Mouse (Mus musculus) testis, adult 2 months (tissue): ENCODE measurements at regions not wholly inside any gene's neighbourhood (a gene's known extent, or its start where the extent isn't known, plus 50 kb on each side); places are given as distances from the start of the nearest gene placed in this dataset.

Experiments used
- H3K27ac ChIP-seq: fragments of 200-500 bp; 2 replicates; pipeline ENCODE4 v1.5.1; 2012; ENCODE audit warnings: low read depth, low read length; ENCODE audit not compliant: control insufficient read depth, insufficient read depth
- H3K27me3 ChIP-seq: fragments of 200-500 bp; 2 replicates; pipeline ENCODE4 v1.6.1; 2012; ENCODE audit warnings: mild to moderate bottlenecking, low read length, moderate library complexity; ENCODE audit not compliant: control insufficient read depth, insufficient read depth
- H3K36me3 ChIP-seq: fragments of 200-500 bp; 2 replicates; pipeline ENCODE4 v1.6.1; 2012; ENCODE audit warnings: mild to moderate bottlenecking, low read length; ENCODE audit not compliant: control insufficient read depth, insufficient read depth
- H3K4me1 ChIP-seq: fragments of 200-500 bp; 2 replicates; pipeline ENCODE4 v1.6.1; 2012; ENCODE audit warnings: low read length; ENCODE audit not compliant: control insufficient read depth, insufficient read depth
- H3K4me3 ChIP-seq: fragments of 200-500 bp; 2 replicates; pipeline ENCODE4 v1.5.1; 2012; ENCODE audit warnings: low read depth, mild to moderate bottlenecking, low read length, moderate library complexity, mixed read lengths; ENCODE audit not compliant: control insufficient read depth
- CTCF ChIP-seq: fragments of 200-500 bp; IDR thresholded peaks from 2 replicates; pipeline ENCODE4 v1.5.1; 2012; ENCODE audit warnings: low read depth, mild to moderate bottlenecking, inconsistent platforms, low read length, moderate library complexity; ENCODE audit not compliant: control insufficient read depth, insufficient read depth, insufficient replicate concordance
- POLR2A ChIP-seq: fragments of 200-500 bp; IDR thresholded peaks from 2 replicates; pipeline ENCODE4 v1.6.1; 2012; ENCODE audit warnings: low read depth, mild to moderate bottlenecking, inconsistent platforms, low read length, moderate library complexity; ENCODE audit not compliant: control insufficient read depth

- H3K27me3 ChIP-seq, result no peaks in the 10 kb centered on the region
- H3K27ac ChIP-seq, result no peak overlapping the region
- no peaks in the 10 kb centered on the region; the same call in 1 of the 2 replicates for H3K4me1 ChIP-seq
- TF ChIP-seq CTCF (no peak), POLR2A (no peak)
- no peaks in the 10 kb centered on the region for H3K36me3 ChIP-seq
- no peak overlapping the region for H3K4me3 ChIP-seq
Observed at GRCm38 (mm10) chr9:61666761-61667332, 247.5 kb downstream of the Rplp1 start.

- TF ChIP-seq CTCF, result no peak
- no peak for TF ChIP-seq POLR2A
- H3K27ac ChIP-seq, result no peak overlapping the region
- no peaks in the 10 kb centered on the region for H3K36me3 ChIP-seq
- no peaks in the 10 kb centered on the region for H3K27me3 ChIP-seq
- no peak overlapping the region for H3K4me3 ChIP-seq
- no peaks in the 10 kb centered on the region; the same call in 1 of the 2 replicates for H3K4me1 ChIP-seq
Observed at GRCm38 (mm10) chr9:61666118-61666517, 248.2 kb downstream of the Rplp1 start.

DNA sequence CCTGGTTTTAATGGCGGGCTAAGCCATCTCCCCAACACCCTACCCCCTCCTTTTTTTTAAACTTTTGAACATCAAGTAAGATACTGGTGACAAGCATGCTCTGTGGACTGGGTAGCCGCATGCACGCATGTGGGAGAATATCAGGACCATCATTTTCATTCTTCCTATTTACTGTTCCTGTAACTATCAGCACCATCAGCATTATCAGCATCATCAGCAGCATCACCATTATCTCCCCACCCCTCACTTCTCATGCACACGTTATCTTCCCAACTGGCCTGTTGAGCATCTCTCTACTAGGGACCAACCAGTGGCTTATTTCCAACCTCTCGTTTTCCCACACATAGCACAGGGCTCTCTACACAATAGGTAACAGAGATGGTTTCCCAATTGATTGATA lies 249.1 kb downstream of the Rplp1 start:
- TF ChIP-seq CTCF (no peak), POLR2A (no peak)
- no peaks in the 10 kb centered on the region; the same call in 1 of the 2 replicates for H3K4me1 ChIP-seq
- H3K27me3 ChIP-seq, result no peaks in the 10 kb centered on the region
- no peak overlapping the region for H3K4me3 ChIP-seq
- no peaks in the 10 kb centered on the region for H3K36me3 ChIP-seq
- no peak overlapping the region for H3K27ac ChIP-seq

- H3K4me1 ChIP-seq, result no peaks in the 10 kb centered on the region; the same call in 1 of the 2 replicates
- no peak for TF ChIP-seq POLR2A
- TF ChIP-seq CTCF, result no peak
- no peak overlapping the region for H3K27ac ChIP-seq
- no peaks in the 10 kb centered on the region for H3K36me3 ChIP-seq
- H3K27me3 ChIP-seq, result no peaks in the 10 kb centered on the region
- no peak overlapping the region for H3K4me3 ChIP-seq
Observed at GRCm38 (mm10) chr9:61664000-61664622, 250.2 kb downstream of the Rplp1 start.

GRCm38 (mm10) chr9:61662055-61663028 lies 252.0 kb downstream of the Rplp1 start:
- H3K4me3 ChIP-seq, result no peak overlapping the region
- H3K27ac ChIP-seq, result no peak overlapping the region; the same call in 1 of the 2 replicates
- H3K27me3 ChIP-seq, result no peaks in the 10 kb centered on the region
- TF ChIP-seq POLR2A (no peak), CTCF (no peak)
- no peaks in the 10 kb centered on the region; the same call in 1 of the 2 replicates for H3K4me1 ChIP-seq
- H3K36me3 ChIP-seq, result no peaks in the 10 kb centered on the region

- H3K4me1 ChIP-seq, result no peaks in the 10 kb centered on the region; the same call in 1 of the 2 replicates
- no peaks in the 10 kb centered on the region for H3K36me3 ChIP-seq
- no peak overlapping the region for H3K4me3 ChIP-seq
- no peak overlapping the region for H3K27ac ChIP-seq
- no peak for TF ChIP-seq POLR2A
- TF ChIP-seq CTCF, result no peak
- H3K27me3 ChIP-seq, result no peaks in the 10 kb centered on the region
Observed at GRCm38 (mm10) chr9:61660191-61660590, 254.2 kb downstream of the Rplp1 start.

- H3K4me1 ChIP-seq, result no peaks in the 10 kb centered on the region; the same call in 1 of the 2 replicates
- TF ChIP-seq CTCF (no peak), POLR2A (no peak)
- no peaks in the 10 kb centered on the region for H3K36me3 ChIP-seq
- H3K4me3 ChIP-seq, result no peak overlapping the region
- no peaks in the 10 kb centered on the region for H3K27me3 ChIP-seq
- no peak overlapping the region for H3K27ac ChIP-seq
Observed at GRCm38 (mm10) chr9:61657996-61658395, 256.3 kb downstream of the Rplp1 start.
